Mouse (Mus musculus) c-Kit-positive CD71-positive TER-119-negative erythroid progenitor cells, embryonic 14.5 days (primary cell): ENCODE data around the gene Pla2g1b.
"Not testable (repeated sequence)": the region's sequence is repeated elsewhere in the genome, so short reads cannot be mapped to it uniquely, and the experiment has no call there.

Experiments
- DNase-seq: peaks from one replicate; pipeline ENCODE4 v3.0.0-alpha.2; 2013; ENCODE audit warnings: low read depth

The Pla2g1b gene

GRCm38 (mm10) chr5:115507267-115507980 lies 41.4 kb downstream of the Pla2g1b start:
- no peak for DNase-seq

GRCm38 (mm10) chr5:115507981-115508858 lies 42.2 kb downstream of the Pla2g1b start:
- no peak for DNase-seq

GRCm38 (mm10) chr5:115508859-115509147 lies 42.7 kb downstream of the Pla2g1b start:
- DNase-seq: no peak

GRCm38 (mm10) chr5:115509321-115509761 lies 43.3 kb downstream of the Pla2g1b start:
- no peak for DNase-seq

GRCm38 (mm10) chr5:115509790-115510689 lies 44.0 kb downstream of the Pla2g1b start:
- DNase-seq: no peak

- no peak for DNase-seq
Measured at GRCm38 (mm10) chr5:115512375-115512774, 46.3 kb downstream of the Pla2g1b start.

GRCm38 (mm10) chr5:115513246-115513645 lies 47.2 kb downstream of the Pla2g1b start:
- DNase-seq: no peak

- DNase-seq: no peak
Measured at GRCm38 (mm10) chr5:115513721-115514120, 47.7 kb downstream of the Pla2g1b start.

- DNase-seq: no peak
Measured at GRCm38 (mm10) chr5:115514346-115514745, 48.3 kb downstream of the Pla2g1b start.

GRCm38 (mm10) chr5:115514896-115515587 lies 49.0 kb downstream of the Pla2g1b start:
- no peak for DNase-seq

GRCm38 (mm10) chr5:115516081-115516907 lies 50.2 kb downstream of the Pla2g1b start:
- DNase-seq: no peak

- no peak for DNase-seq
Measured at GRCm38 (mm10) chr5:115516908-115517307, 50.8 kb downstream of the Pla2g1b start.

GRCm38 (mm10) chr5:115517501-115517900 lies 51.4 kb downstream of the Pla2g1b start:
- no peak for DNase-seq

- not testable (repeated sequence) for DNase-seq
Measured at GRCm38 (mm10) chr5:115518214-115518613, 52.2 kb downstream of the Pla2g1b start.

- no peak for DNase-seq
Measured at GRCm38 (mm10) chr5:115520325-115520869, 54.3 kb downstream of the Pla2g1b start.

GRCm38 (mm10) chr5:115521553-115522461 lies 55.7 kb downstream of the Pla2g1b start:
- DNase-seq: no peak

- DNase-seq: no peak
Measured at GRCm38 (mm10) chr5:115522531-115522930, 56.5 kb downstream of the Pla2g1b start.

- no peak for DNase-seq
Measured at GRCm38 (mm10) chr5:115522981-115523499, 57.0 kb downstream of the Pla2g1b start.

- DNase-seq: no peak
Measured at GRCm38 (mm10) chr5:115523971-115524370, 57.9 kb downstream of the Pla2g1b start.
